ENCODE assay signal across 8 mouse cellular contexts in genomic region chr2:75590175-75590574, GRCm38 (mm10).
DNase-seq lines count a peak whose midpoint lies in the region; ATAC-seq and TF ChIP-seq lines count a peak whose summit lies in the region.

No protein-coding gene starts in this region.

- peak; percentile 70 for ATAC-seq in forebrain, embryonic 15.5 days (replicated peaks)
- ATAC-seq in liver, postnatal 0 days: peak; percentile 56; the same call in 1 of the 2 replicates
- ATAC-seq in neural tube, embryonic 13.5 days (ENCODE audit: low read depth): peak; percentile 79
- peak; percentile 75 for ATAC-seq in stomach, postnatal 0 days (ENCODE audit: low FRiP score, low TSS enrichment)

- peak overlapping the region; percentile 44 for H3K4me2 ChIP-seq in forebrain, embryonic 15.5 days (replicated peaks)
- H3K4me2 ChIP-seq in liver, postnatal 0 days (ENCODE audit: low read depth, low read length): peak overlapping the region; percentile 50
- peak overlapping the region; percentile 49 for H3K4me2 ChIP-seq in neural tube, embryonic 13.5 days
- H3K4me2 ChIP-seq in stomach, postnatal 0 days (replicated peaks; ENCODE audit: low read depth): peak overlapping the region; percentile 37; the same call in 1 of the 2 replicates

- H3K36me3 ChIP-seq in forebrain, embryonic 15.5 days: no peaks in the 10 kb centered on the region
- no peaks in the 10 kb centered on the region for H3K36me3 ChIP-seq in liver, postnatal 0 days (replicated peaks; ENCODE audit: insufficient read depth, low read length)
- no peaks in the 10 kb centered on the region for H3K36me3 ChIP-seq in neural tube, embryonic 13.5 days
- no peaks in the 10 kb centered on the region for H3K36me3 ChIP-seq in stomach, postnatal 0 days (ENCODE audit: control insufficient read depth, insufficient read depth, low read length)

- H3K9ac ChIP-seq in forebrain, embryonic 15.5 days (replicated peaks): no peak overlapping the region
- H3K9ac ChIP-seq in liver, postnatal 0 days (replicated peaks): no peak overlapping the region
- no peak overlapping the region for H3K9ac ChIP-seq in neural tube, embryonic 13.5 days
- no peak overlapping the region for H3K9ac ChIP-seq in stomach, postnatal 0 days (ENCODE audit: low read length)

- intact Hi-C loops in heart, postnatal 14 days (cut with DNase I): loop anchor here (2.0 kb wide), 1 partner anchor 887 kb away; no protein-coding TSS in a partner anchor

- 0 out of 2 replicates have a peak, but pooled peaks cover 8% of the 10 kb centered on the region for H3K27me3 ChIP-seq in forebrain, embryonic 15.5 days
- H3K27me3 ChIP-seq in liver, postnatal 0 days (ENCODE audit: insufficient read depth, low read length): peaks cover 22% of the 10 kb centered on the region
- H3K27me3 ChIP-seq in neural tube, embryonic 13.5 days: no peaks in the 10 kb centered on the region
- H3K27me3 ChIP-seq in stomach, postnatal 0 days (ENCODE audit: control insufficient read depth, insufficient read depth, low read length): no peaks in the 10 kb centered on the region; the same call in 1 of the 2 replicates

- 3% methylated on average over 10 of the region's 10 CpGs for WGBS in forebrain, embryonic 15.5 days
- WGBS in liver, postnatal 0 days (ENCODE audit: insufficient replicate concordance): 3% methylated on average over 10 of the region's 10 CpGs
- 3% methylated on average over 10 of the region's 10 CpGs for WGBS in neural tube, embryonic 13.5 days
- 7% methylated on average over 10 of the region's 10 CpGs for WGBS in stomach, postnatal 0 days

- H3K27ac ChIP-seq in forebrain, embryonic 15.5 days (replicated peaks): no peak overlapping the region
- no peak overlapping the region for H3K27ac ChIP-seq in liver, postnatal 0 days (ENCODE audit: low read depth)
- H3K27ac ChIP-seq in neural tube, embryonic 13.5 days (replicated peaks): peak overlapping the region; percentile 68; the same call in 1 of the 2 replicates
- no peak overlapping the region for H3K27ac ChIP-seq in stomach, postnatal 0 days (replicated peaks)

- peak; percentile 96 for TF ChIP-seq CTCF in liver, postnatal 0 days (IDR thresholded peaks at IDR 0.05; ENCODE audit: low read depth)
- peak; percentile 97 for TF ChIP-seq CTCF in stomach, postnatal 0 days (IDR thresholded peaks at IDR 0.05; ENCODE audit: low read depth)

- H3K4me3 ChIP-seq in forebrain, embryonic 15.5 days: peak overlapping the region; percentile 23; the same call in 1 of the 2 replicates
- H3K4me3 ChIP-seq in liver, postnatal 0 days (ENCODE audit: low read depth, low read length): no peak overlapping the region
- H3K4me3 ChIP-seq in neural tube, embryonic 13.5 days: no peak overlapping the region
- no peak overlapping the region for H3K4me3 ChIP-seq in stomach, postnatal 0 days (ENCODE audit: low read depth, low read length)

- H3K4me1 ChIP-seq in forebrain, embryonic 15.5 days: peaks cover 15% of the 10 kb centered on the region
- H3K4me1 ChIP-seq in liver, postnatal 0 days (ENCODE audit: insufficient read depth): peaks cover 10% of the 10 kb centered on the region; the same call in 1 of the 2 replicates
- peaks cover 12% of the 10 kb centered on the region for H3K4me1 ChIP-seq in neural tube, embryonic 13.5 days (replicated peaks)
- 0 out of 2 replicates have a peak, but pooled peaks cover 3% of the 10 kb centered on the region for H3K4me1 ChIP-seq in stomach, postnatal 0 days (replicated peaks; ENCODE audit: control insufficient read depth, insufficient read depth)

- H3K9me3 ChIP-seq in forebrain, embryonic 15.5 days: no peaks in the 10 kb centered on the region
- no peaks in the 10 kb centered on the region for H3K9me3 ChIP-seq in liver, postnatal 0 days (ENCODE audit: low read length)
- H3K9me3 ChIP-seq in neural tube, embryonic 13.5 days: no peaks in the 10 kb centered on the region
- no peaks in the 10 kb centered on the region for H3K9me3 ChIP-seq in stomach, postnatal 0 days (ENCODE audit: control insufficient read depth, low read length)

- DNase-seq in ES-CJ7 (ENCODE audit: low read depth, low spot score): peak; percentile 95
- peak; percentile 61 for DNase-seq in cerebellum, adult 11 months
- peak; percentile 87 to 93 for DNase-seq in heart, postnatal 14 days
- DNase-seq in layer of hippocampus, adult 11-12 months (ENCODE audit: low spot score): peak; percentile 89
- DNase-seq in liver, postnatal 0 days: peak; percentile 89
- peak; percentile 86 for DNase-seq in stomach, postnatal 0 days (ENCODE audit: low spot score)

- TF ChIP-seq EP300 in liver, postnatal 0 days (IDR thresholded peaks at IDR 0.05; ENCODE audit: low read depth): no peak
- no peak for TF ChIP-seq EP300 in stomach, postnatal 0 days (optimal IDR thresholded peaks at IDR 0.05)
